Mouse (Mus musculus) E14TG2a.4 (cell line): Measurements from ENCODE around the gene Hmbs.

ENCODE experiments used
- CTCF ChIP-seq: conservative IDR thresholded peaks from 2 replicates; pipeline ENCODE4 v1.5.1; 2014; ENCODE audit warnings: low read length
- NANOG ChIP-seq: IDR thresholded peaks from 2 replicates; pipeline ENCODE4 v1.6.1; 2014; ENCODE audit warnings: borderline replicate concordance, low read length, mixed read lengths
- POU5F1 ChIP-seq: IDR thresholded peaks from 2 replicates; pipeline ENCODE4 v1.6.1; 2014; ENCODE audit warnings: low read length, borderline replicate concordance

- TF ChIP-seq CTCF (no peak), NANOG (no peak), POU5F1 (no peak)
Observed at GRCm38 (mm10) chr9:44326371-44327063, 17.5 kb downstream of the Hmbs start.
